In genomic region chr7:83695449-83696212, GRCm38 (mm10) we compare ENCODE assay signal across 8 mouse cellular contexts. TPM values are rescaled to one million over a fixed set of nuclear protein-coding genes. Genes with fewer than 3 reads are reported as not detected.
A peak's percentile ranks its signal among the peaks of the same experiment; 100 is the strongest.
DNase-seq lines count a peak whose midpoint lies in the region.

No protein-coding gene starts in this region.

- peak; percentile 37 for DNase-seq in adrenal gland, postnatal 10 days
- no peak for DNase-seq in adrenal gland, postnatal 4 days (ENCODE audit: low spot score in 2 of 2)
- peak; percentile 20 for DNase-seq in kidney, adult 18-20 months
- DNase-seq in kidney, adult 11 months: no peak
- DNase-seq in thymus, postnatal 0 days (ENCODE audit: low spot score): peak; percentile 28
- DNase-seq in thymus, postnatal 36 days: no peak
- peak; percentile 53 to 65 for DNase-seq in kidney, postnatal 4 days
- no peak for DNase-seq in yolk sac, embryonic 10.5 days (ENCODE audit: low spot score)

RNA-seq across cellular contexts. Expression of gene Il16, which starts 49.9 kb away (rescaled TPM):
- 10 to 100 TPM in 1 of 2 experiments, 1 to 10 TPM in 1; 8.3 to 10.1 TPM for total RNA-seq in adrenal gland, postnatal 10 days (2021)
- total RNA-seq in adrenal gland, postnatal 4 days (2021): 1 to 10 TPM; 8.5 to 8.8 TPM
- polyA plus RNA-seq in thymus, postnatal 0 days (2015; fragmentation: Nextera tagmentation; extraction: Ambion mirVana): 157 and 175 TPM in 2 replicates

Comparison
In these comparisons a context has a peak if more than half of its experiments do, and no peak if none do; other contexts are left out.
1. DNase-seq: peak in adrenal gland, postnatal 10 days (single experiment), kidney, adult 18-20 months (single experiment), thymus, postnatal 0 days (single experiment) and kidney, postnatal 4 days (2 of 2); none in adrenal gland, postnatal 4 days (0 of 2), kidney, adult 11 months (single experiment), thymus, postnatal 36 days (0 of 2) and yolk sac, embryonic 10.5 days (single experiment).